Mouse (Mus musculus) ES-E14 (cell line): ENCODE results near the gene Six6. TPM values are rescaled to one million over a fixed set of nuclear protein-coding genes. Genes with fewer than 3 reads are reported as not detected.
A peak's percentile ranks its signal among the peaks of the same experiment; 100 is the strongest.

Experiments
- DNase-seq: peaks from one replicate; pipeline ENCODE4 v3.0.0-alpha.2; 2013; ENCODE audit warnings: low read depth, low spot score
- H3K27ac ChIP-seq: 2 replicates; pipeline ENCODE4 v1.5.1; 2012; ENCODE audit warnings: low read depth, mild to moderate bottlenecking, low read length, moderate library complexity, mixed read lengths; ENCODE audit not compliant: poor library complexity, insufficient read depth, severe bottlenecking
- H3K36me3 ChIP-seq: 2 replicates; pipeline ENCODE4 v1.6.1; 2012; ENCODE audit warnings: mild to moderate bottlenecking, low read length, moderate library complexity, mixed read lengths; ENCODE audit not compliant: control insufficient read depth, poor library complexity, insufficient read depth, severe bottlenecking
- H3K4me1 ChIP-seq, 2 experiments: fragments of 150-350 bp in 1 of 2; sonication (generic) in 1 of 2; 2 replicates each; pipeline ENCODE4 v1.6.1; 2012; ENCODE audit warnings: low read length in 2 of 2, mild to moderate bottlenecking in 1 of 2, mixed read lengths in 1 of 2; ENCODE audit not compliant: control insufficient read depth in 2 of 2, insufficient read depth in 2 of 2, poor library complexity in 1 of 2
- H3K4me3 ChIP-seq, 2 experiments: fragments of 150-350 bp in 1 of 2; sonication (generic) in 1 of 2; 2 replicates each; pipeline ENCODE4 v1.5.1; 2012; ENCODE audit warnings: low read length in 2 of 2, low read depth in 1 of 2, mild to moderate bottlenecking in 1 of 2, mixed read lengths in 1 of 2; ENCODE audit not compliant: insufficient read depth in 1 of 2, poor library complexity in 1 of 2, severe bottlenecking in 1 of 2
- H3K9ac ChIP-seq: 2 replicates; pipeline ENCODE4 v1.6.1; 2012; ENCODE audit warnings: low read depth, mild to moderate bottlenecking, low read length, mixed read lengths; ENCODE audit not compliant: poor library complexity, insufficient read depth, severe bottlenecking
- H3K9me3 ChIP-seq: fragments of 150-350 bp; sonication (generic); 2 replicates; pipeline ENCODE4 v1.6.1; 2012; ENCODE audit warnings: low read depth, mild to moderate bottlenecking, low read length; ENCODE audit not compliant: control insufficient read depth, insufficient read depth
- CHD2 ChIP-seq: IDR thresholded peaks from 2 replicates; pipeline ENCODE4 v1.6.1; 2014; ENCODE audit warnings: mild to moderate bottlenecking, low read depth, low read length, inconsistent platforms
- HCFC1 ChIP-seq: IDR thresholded peaks from 2 replicates; pipeline ENCODE4 v1.6.1; 2012; ENCODE audit warnings: low read length, inconsistent platforms, borderline replicate concordance; ENCODE audit not compliant: insufficient read depth
- MAFK ChIP-seq: IDR thresholded peaks from 2 replicates; pipeline ENCODE4 v1.6.1; 2014; ENCODE audit warnings: mild to moderate bottlenecking, low read depth, low read length, inconsistent platforms; ENCODE audit not compliant: insufficient read depth
- ZC3H11A ChIP-seq: IDR thresholded peaks from 2 replicates; pipeline ENCODE4 v1.6.1; 2012; ENCODE audit warnings: low read depth, mild to moderate bottlenecking, inconsistent platforms, low read length, borderline replicate concordance
- ZNF384 ChIP-seq: IDR thresholded peaks from 2 replicates; pipeline ENCODE4 v1.6.1; 2012; ENCODE audit warnings: low read depth, low read length, inconsistent platforms
- in situ Hi-C, 2 experiments: fragments of 600-800 bp; cut with MboI; formaldehyde crosslinking; loops; one replicate each; pipeline ENCODE4 v1.15.1; 2025; ENCODE audit warnings: low sequenced_read_pairs in 2 of 2, inconsistent platforms in 1 of 2; ENCODE audit not compliant: unreplicated experiment in 2 of 2
- total RNA-seq: library from RNA; depleted of rRNA; stranded (reverse); fragments of 300-350 nt; gene quantifications from 2 replicates; pipeline ENCODE4 v1.2.3, GENCODE M21; 2012

Six6 gene
- total RNA-seq, 1 experiment = not detected

- no peak for DNase-seq
- peak overlapping the region; percentile 74 to 86 for H3K4me3 ChIP-seq
- no peaks in the 10 kb centered on the region for H3K36me3 ChIP-seq
- no peak overlapping the region for H3K27ac ChIP-seq
- no peaks in the 10 kb centered on the region for H3K9me3 ChIP-seq
- TF ChIP-seq CHD2 (no peak), ZNF384 (no peak), HCFC1 (no peak), ZC3H11A (no peak), MAFK (no peak)
- in situ Hi-C loops = no loop called here
- 0 out of 4 replicates have a peak, but pooled peaks cover 2 to 4% of the 10 kb centered on the region in 2 experiments for H3K4me1 ChIP-seq
- peak overlapping the region; percentile 57 for H3K9ac ChIP-seq
Observed at GRCm38 (mm10) chr12:72946064-72946395, 6.3 kb downstream of the Six6 start.

- Histone ChIP-seq H3K9me3 (no peaks in the 10 kb centered on the region), H3K27ac (no peak overlapping the region), H3K4me1 (0 out of 4 replicates have a peak, but pooled peaks cover 2 to 4% of the 10 kb centered on the region in 2 experiments), H3K4me3 (no peak overlapping the region), H3K9ac (no peak overlapping the region), H3K36me3 (no peaks in the 10 kb centered on the region)
- in situ Hi-C loops = no loop called here
- DNase-seq = no peak
- TF ChIP-seq MAFK (no peak), HCFC1 (no peak), ZNF384 (no peak), ZC3H11A (no peak), CHD2 (no peak)
Observed at GRCm38 (mm10) chr12:72946805-72947204, 7.1 kb downstream of the Six6 start.

- Histone ChIP-seq H3K9ac (no peak overlapping the region), H3K9me3 (no peaks in the 10 kb centered on the region), H3K4me3 (no peak overlapping the region), H3K4me1 (0 out of 4 replicates have a peak, but pooled peaks cover 2 to 4% of the 10 kb centered on the region in 2 experiments), H3K36me3 (no peaks in the 10 kb centered on the region), H3K27ac (no peak overlapping the region)
- no peak for TF ChIP-seq ZC3H11A
- TF ChIP-seq ZNF384 = no peak
- no peak for TF ChIP-seq MAFK
- no peak for DNase-seq
- in situ Hi-C loops = no loop called here
Observed at GRCm38 (mm10) chr12:72947335-72947734, 7.6 kb downstream of the Six6 start.

GRCm38 (mm10) chr12:72953089-72953488 is 13.4 kb downstream of the Six6 start:
- no peak overlapping the region for H3K9ac ChIP-seq
- DNase-seq = no peak
- no peak overlapping the region for H3K27ac ChIP-seq
- no peaks in the 10 kb centered on the region for H3K9me3 ChIP-seq
- H3K4me3 ChIP-seq = no peak overlapping the region
- TF ChIP-seq ZC3H11A (no peak), ZNF384 (no peak), CHD2 (no peak), HCFC1 (no peak), MAFK (no peak)
- H3K4me1 ChIP-seq = 0 out of 4 replicates have a peak, but pooled peaks cover 0 to 2% of the 10 kb centered on the region in 2 experiments
- H3K36me3 ChIP-seq = no peaks in the 10 kb centered on the region
- in situ Hi-C loops = loop anchor here in 1 of 2 experiments (25.0 kb wide), 1 partner anchor 116 kb away; no protein-coding TSS in a partner anchor

GRCm38 (mm10) chr12:72953858-72954257 is 14.2 kb downstream of the Six6 start:
- H3K9me3 ChIP-seq = no peaks in the 10 kb centered on the region
- 0 out of 4 replicates have a peak, but pooled peaks cover 0 to 2% of the 10 kb centered on the region in 2 experiments for H3K4me1 ChIP-seq
- in situ Hi-C loops = loop anchor here in 1 of 2 experiments (25.0 kb wide), 1 partner anchor 117 kb away; no protein-coding TSS in a partner anchor
- no peak overlapping the region for H3K4me3 ChIP-seq
- no peak for DNase-seq
- H3K27ac ChIP-seq = no peak overlapping the region
- no peaks in the 10 kb centered on the region for H3K36me3 ChIP-seq
- H3K9ac ChIP-seq = no peak overlapping the region
- TF ChIP-seq MAFK = no peak
- no peak for TF ChIP-seq ZC3H11A
- no peak for TF ChIP-seq ZNF384
- TF ChIP-seq HCFC1 = no peak
- TF ChIP-seq CHD2 = no peak
